Mouse (Mus musculus): ENCODE measurements around the gene Dock8.

- no peak for TF ChIP-seq CTCF (IDR thresholded peaks at IDR 0.05; ENCODE audit: low read depth, low read length)
- TF ChIP-seq POLR2A (IDR thresholded peaks at IDR 0.05; ENCODE audit: insufficient read depth, low read length) = no peak
- no peak for TF ChIP-seq EP300 (IDR thresholded peaks at IDR 0.05; ENCODE audit: insufficient read depth, low read depth, low read length)
These were observed 208.5 kb downstream of the Dock8 start for GRCm38 (mm10) chr19:25207731-25208361.
